Mouse (Mus musculus): ENCODE data around the gene Fabp3.

GRCm38 (mm10) chr4:130298877-130299628, 9.3 kb upstream of the Fabp3 start:
- TF ChIP-seq CTCF (IDR thresholded peaks at IDR 0.05; ENCODE audit: borderline replicate concordance, control insufficient read depth, extremely low read depth, insufficient read depth, low read length, poor library complexity): no peak
- no peak for TF ChIP-seq POLR2A (IDR thresholded peaks at IDR 0.05; ENCODE audit: control insufficient read depth, extremely low read depth, insufficient read depth, low read length, poor library complexity)
